Mouse (Mus musculus): ENCODE data around the gene Abhd17c. TPM values are rescaled to one million over a fixed set of nuclear protein-coding genes. Genes with fewer than 3 reads are reported as not detected.

Abhd17c gene
- polyA plus RNA-seq, 1 experiment from 2014 or later, result 12.5 TPM

GRCm38 (mm10) chr7:84163585-84163984, 11.9 kb upstream of the Abhd17c start:
- Histone ChIP-seq H3K27me3 (replicated peaks; ENCODE audit: control insufficient read depth, insufficient read depth, low read length) (no peaks in the 10 kb centered on the region), H3K27ac (ENCODE audit: low read length) (no peak overlapping the region), H3K36me3 (ENCODE audit: control insufficient read depth, insufficient read depth, low read length) (no peaks in the 10 kb centered on the region), H3K4me1 (ENCODE audit: control insufficient read depth, insufficient read depth, low read length) (peaks cover 15% of the 10 kb centered on the region; the same call in 1 of the 2 replicates), H3K4me3 (ENCODE audit: low read length) (no peak overlapping the region), H3K9me3 (ENCODE audit: control insufficient read depth, low read length) (no peaks in the 10 kb centered on the region), H3K4me2 (ENCODE audit: low read depth, low read length) (no peak overlapping the region), H3K9ac (ENCODE audit: low read depth, low read length) (no peak overlapping the region)
- WGBS, result 61% methylated on average over 4 of the region's 4 CpGs
- ATAC-seq, result no peak

DNA sequence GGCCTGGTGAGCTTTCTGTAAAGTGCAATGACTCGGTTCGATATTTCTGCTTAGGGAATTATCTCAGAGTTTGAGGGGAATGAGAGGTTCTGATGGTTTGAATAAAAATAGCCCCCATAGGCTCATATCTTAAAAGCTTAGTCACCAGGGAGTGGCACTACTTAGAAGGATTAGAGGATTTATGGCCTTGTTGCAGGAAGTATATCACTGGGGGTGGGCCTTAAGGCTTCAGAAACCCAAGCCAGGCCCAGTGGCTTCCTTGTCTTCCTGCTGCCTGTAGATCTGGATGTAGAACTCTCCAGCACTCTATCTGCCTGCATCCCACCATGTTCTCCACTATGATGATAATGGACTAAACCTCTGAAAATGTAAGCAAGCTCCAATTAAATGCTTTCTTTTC, 7.7 kb upstream of the Abhd17c start:
- H3K27me3 ChIP-seq (replicated peaks; ENCODE audit: control insufficient read depth, insufficient read depth, low read length), result no peaks in the 10 kb centered on the region
- 82% methylated on average over 2 of the region's 2 CpGs for whole genome bisulfite sequencing
- no peak overlapping the region for H3K4me3 ChIP-seq (ENCODE audit: low read length)
- no peak overlapping the region for H3K4me2 ChIP-seq (ENCODE audit: low read depth, low read length)
- no peak overlapping the region for H3K27ac ChIP-seq (ENCODE audit: low read length)
- ATAC-seq, result peak; percentile 33; the same call in 1 of the 2 replicates
- H3K9me3 ChIP-seq (ENCODE audit: control insufficient read depth, low read length), result no peaks in the 10 kb centered on the region
- no peaks in the 10 kb centered on the region for H3K36me3 ChIP-seq (ENCODE audit: control insufficient read depth, insufficient read depth, low read length)
- peaks cover 6% of the 10 kb centered on the region; the same call in 1 of the 2 replicates for H3K4me1 ChIP-seq (ENCODE audit: control insufficient read depth, insufficient read depth, low read length)
- H3K9ac ChIP-seq (ENCODE audit: low read depth, low read length), result no peak overlapping the region

- peaks cover 11% of the 10 kb centered on the region for H3K4me1 ChIP-seq (ENCODE audit: control insufficient read depth, insufficient read depth, low read length)
- H3K27me3 ChIP-seq (replicated peaks; ENCODE audit: control insufficient read depth, insufficient read depth, low read length), result no peaks in the 10 kb centered on the region
- H3K4me3 ChIP-seq (ENCODE audit: low read length), result no peak overlapping the region
- no peaks in the 10 kb centered on the region for H3K36me3 ChIP-seq (ENCODE audit: control insufficient read depth, insufficient read depth, low read length)
- H3K9ac ChIP-seq (ENCODE audit: low read depth, low read length), result no peak overlapping the region
- H3K27ac ChIP-seq (ENCODE audit: low read length), result no peak overlapping the region
- H3K4me2 ChIP-seq (ENCODE audit: low read depth, low read length), result no peak overlapping the region
- 86% methylated on average over 4 of the region's 4 CpGs for WGBS
- ATAC-seq, result no peak
- no peaks in the 10 kb centered on the region for H3K9me3 ChIP-seq (ENCODE audit: control insufficient read depth, low read length)
Measured at GRCm38 (mm10) chr7:84153821-84154220, 2.1 kb upstream of the Abhd17c start.

- no peak overlapping the region for H3K27ac ChIP-seq (ENCODE audit: low read length)
- no peaks in the 10 kb centered on the region for H3K9me3 ChIP-seq (ENCODE audit: control insufficient read depth, low read length)
- H3K36me3 ChIP-seq (ENCODE audit: control insufficient read depth, insufficient read depth, low read length), result no peaks in the 10 kb centered on the region
- no peak overlapping the region for H3K9ac ChIP-seq (ENCODE audit: low read depth, low read length)
- 81% methylated on average over 4 of the region's 4 CpGs for WGBS
- H3K4me2 ChIP-seq (ENCODE audit: low read depth, low read length), result no peak overlapping the region
- no peak overlapping the region for H3K4me3 ChIP-seq (ENCODE audit: low read length)
- ATAC-seq, result no peak
- no peaks in the 10 kb centered on the region for H3K27me3 ChIP-seq (replicated peaks; ENCODE audit: control insufficient read depth, insufficient read depth, low read length)
- H3K4me1 ChIP-seq (ENCODE audit: control insufficient read depth, insufficient read depth, low read length), result peaks cover 21% of the 10 kb centered on the region
Measured at GRCm38 (mm10) chr7:84152821-84153220, 1.1 kb upstream of the Abhd17c start.

GRCm38 (mm10) chr7:84152374-84152773, 681 bp upstream of the Abhd17c start:
- H3K27ac ChIP-seq (ENCODE audit: low read length), result no peak overlapping the region
- peak overlapping the region; percentile 94 for H3K4me3 ChIP-seq (ENCODE audit: low read length)
- 56% methylated on average over 6 of the region's 6 CpGs for WGBS
- no peaks in the 10 kb centered on the region for H3K9me3 ChIP-seq (ENCODE audit: control insufficient read depth, low read length)
- ATAC-seq, result no peak; the same call in 1 of the 2 replicates
- no peaks in the 10 kb centered on the region for H3K36me3 ChIP-seq (ENCODE audit: control insufficient read depth, insufficient read depth, low read length)
- peaks cover 25% of the 10 kb centered on the region for H3K4me1 ChIP-seq (ENCODE audit: control insufficient read depth, insufficient read depth, low read length)
- H3K4me2 ChIP-seq (ENCODE audit: low read depth, low read length), result peak overlapping the region; percentile 68
- peak overlapping the region; percentile 97; the same call in 1 of the 2 replicates for H3K9ac ChIP-seq (ENCODE audit: low read depth, low read length)
- H3K27me3 ChIP-seq (replicated peaks; ENCODE audit: control insufficient read depth, insufficient read depth, low read length), result no peaks in the 10 kb centered on the region

- H3K4me3 ChIP-seq (ENCODE audit: low read length), result peak overlapping the region; percentile 94
- peak; percentile 93 for ATAC-seq
- H3K27ac ChIP-seq (ENCODE audit: low read length), result peak overlapping the region; percentile 96
- no peaks in the 10 kb centered on the region for H3K9me3 ChIP-seq (ENCODE audit: control insufficient read depth, low read length)
- peak overlapping the region; percentile 97 for H3K9ac ChIP-seq (ENCODE audit: low read depth, low read length)
- H3K4me1 ChIP-seq (ENCODE audit: control insufficient read depth, insufficient read depth, low read length), result peaks cover 28% of the 10 kb centered on the region
- no peaks in the 10 kb centered on the region for H3K27me3 ChIP-seq (replicated peaks; ENCODE audit: control insufficient read depth, insufficient read depth, low read length)
- no peaks in the 10 kb centered on the region for H3K36me3 ChIP-seq (ENCODE audit: control insufficient read depth, insufficient read depth, low read length)
- 0% methylated on average over 33 of the region's 55 CpGs for WGBS
- H3K4me2 ChIP-seq (ENCODE audit: low read depth, low read length), result peak overlapping the region; percentile 68
Measured at GRCm38 (mm10) chr7:84151960-84152334, 254 bp upstream of the Abhd17c start.

GRCm38 (mm10) chr7:84150361-84151000, 1.2 kb downstream of the Abhd17c start:
- 8% methylated on average over 13 of the region's 13 CpGs for whole genome bisulfite sequencing
- Histone ChIP-seq H3K4me3 (ENCODE audit: low read length) (peak overlapping the region; percentile 94), H3K9me3 (ENCODE audit: control insufficient read depth, low read length) (no peaks in the 10 kb centered on the region), H3K27me3 (replicated peaks; ENCODE audit: control insufficient read depth, insufficient read depth, low read length) (no peaks in the 10 kb centered on the region), H3K27ac (ENCODE audit: low read length) (peak overlapping the region; percentile 96), H3K4me2 (ENCODE audit: low read depth, low read length) (peak overlapping the region; percentile 68), H3K36me3 (ENCODE audit: control insufficient read depth, insufficient read depth, low read length) (no peaks in the 10 kb centered on the region), H3K4me1 (ENCODE audit: control insufficient read depth, insufficient read depth, low read length) (peaks cover 30% of the 10 kb centered on the region), H3K9ac (ENCODE audit: low read depth, low read length) (peak overlapping the region; percentile 97)
- ATAC-seq, result peak; percentile 68

- H3K27ac ChIP-seq (ENCODE audit: low read length), result peak overlapping the region; percentile 96
- H3K27me3 ChIP-seq (replicated peaks; ENCODE audit: control insufficient read depth, insufficient read depth, low read length), result no peaks in the 10 kb centered on the region
- H3K9ac ChIP-seq (ENCODE audit: low read depth, low read length), result peak overlapping the region; percentile 97
- ATAC-seq, result no peak
- no peaks in the 10 kb centered on the region for H3K9me3 ChIP-seq (ENCODE audit: control insufficient read depth, low read length)
- peak overlapping the region; percentile 94 for H3K4me3 ChIP-seq (ENCODE audit: low read length)
- peaks cover 30% of the 10 kb centered on the region for H3K4me1 ChIP-seq (ENCODE audit: control insufficient read depth, insufficient read depth, low read length)
- no peaks in the 10 kb centered on the region for H3K36me3 ChIP-seq (ENCODE audit: control insufficient read depth, insufficient read depth, low read length)
- WGBS, result 64% methylated on average over 4 of the region's 4 CpGs
- peak overlapping the region; percentile 68 for H3K4me2 ChIP-seq (ENCODE audit: low read depth, low read length)
Measured at GRCm38 (mm10) chr7:84149821-84150220, 1.9 kb downstream of the Abhd17c start.

- WGBS, result 87% methylated on average over 3 of the region's 3 CpGs
- no peaks in the 10 kb centered on the region for H3K27me3 ChIP-seq (replicated peaks; ENCODE audit: control insufficient read depth, insufficient read depth, low read length)
- peaks cover 39% of the 10 kb centered on the region for H3K4me1 ChIP-seq (ENCODE audit: control insufficient read depth, insufficient read depth, low read length)
- ATAC-seq, result no peak
- peak overlapping the region; percentile 5; the same call in 1 of the 2 replicates for H3K27ac ChIP-seq (ENCODE audit: low read length)
- H3K36me3 ChIP-seq (ENCODE audit: control insufficient read depth, insufficient read depth, low read length), result no peaks in the 10 kb centered on the region
- H3K4me2 ChIP-seq (ENCODE audit: low read depth, low read length), result peak overlapping the region; percentile 68
- H3K9ac ChIP-seq (ENCODE audit: low read depth, low read length), result no peak overlapping the region
- no peaks in the 10 kb centered on the region for H3K9me3 ChIP-seq (ENCODE audit: control insufficient read depth, low read length)
- no peak overlapping the region; the same call in 1 of the 2 replicates for H3K4me3 ChIP-seq (ENCODE audit: low read length)
Measured at GRCm38 (mm10) chr7:84148896-84149295, 2.8 kb downstream of the Abhd17c start.
